Mouse (Mus musculus): ENCODE measurements around the gene Gast. TPM values are rescaled to one million over a fixed set of nuclear protein-coding genes. Genes with fewer than 3 reads are reported as not detected.
"Not testable (repeated sequence)": the region's sequence is repeated elsewhere in the genome, so short reads cannot be mapped to it uniquely, and the experiment has no call there.

Gene Gast
- polyA plus RNA-seq, 1 experiment from 2014 or later: 1.1 TPM

DNA sequence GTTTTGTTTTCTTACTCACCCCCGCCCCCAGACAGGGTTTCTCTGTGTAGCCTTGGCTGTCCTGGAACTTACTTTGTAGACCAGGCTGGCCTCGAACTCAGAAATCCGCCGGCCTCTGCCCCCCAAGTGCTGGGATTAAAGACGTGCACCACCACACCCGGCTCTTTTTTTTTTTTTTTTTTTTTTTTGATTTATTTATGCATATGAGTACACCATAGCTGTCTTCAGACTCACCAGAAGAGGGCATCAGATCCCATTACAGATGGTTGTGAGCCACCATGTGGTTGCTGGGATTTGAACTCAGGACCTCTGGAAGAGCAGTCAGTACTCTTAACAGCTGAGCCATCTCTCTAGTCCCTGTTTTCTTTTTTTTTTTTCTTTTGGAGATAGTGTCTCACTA lies 25.5 kb upstream of the Gast start:
- not testable (repeated sequence) for H3K4me2 ChIP-seq; H3K9ac ChIP-seq; H3K27me3 ChIP-seq; H3K27ac ChIP-seq; H3K4me1 ChIP-seq; H3K4me3 ChIP-seq (replicated peaks); H3K36me3 ChIP-seq (replicated peaks); H3K9me3 ChIP-seq; ATAC-seq (ENCODE audit: low FRiP score)
- 95% methylated on average over 6 of the region's 6 CpGs for WGBS

DNA sequence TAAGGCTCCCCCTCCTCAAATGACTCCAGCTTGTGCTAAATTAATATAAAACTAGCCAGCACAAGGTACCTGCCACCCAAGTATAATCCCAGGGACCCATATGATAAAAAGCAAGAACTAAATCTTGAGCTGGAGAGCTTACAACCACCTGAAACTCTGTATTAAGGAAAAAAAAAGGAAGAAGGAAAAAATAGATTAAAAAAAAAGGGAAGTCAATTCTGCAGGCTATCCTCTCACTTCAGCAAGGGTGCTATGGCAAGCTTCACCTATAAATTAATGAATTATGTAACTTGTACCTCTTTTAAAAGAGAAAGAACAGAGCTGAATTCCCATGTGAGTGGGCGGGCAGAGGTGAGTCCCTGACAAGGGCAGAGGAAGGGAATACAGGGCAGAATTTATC lies 22.6 kb upstream of the Gast start:
- Histone ChIP-seq H3K9me3 (no peaks in the 10 kb centered on the region), H3K4me3 (replicated peaks) (no peak overlapping the region), H3K36me3 (replicated peaks) (no peaks in the 10 kb centered on the region), H3K27ac (no peak overlapping the region), H3K9ac (no peak overlapping the region), H3K4me2 (no peak overlapping the region), H3K4me1 (no peaks in the 10 kb centered on the region; the same call in 1 of the 2 replicates), H3K27me3 (no peaks in the 10 kb centered on the region)
- WGBS: 67% methylated on average over 1 of the region's 1 CpGs
- no peak for ATAC-seq (ENCODE audit: low FRiP score)

DNA sequence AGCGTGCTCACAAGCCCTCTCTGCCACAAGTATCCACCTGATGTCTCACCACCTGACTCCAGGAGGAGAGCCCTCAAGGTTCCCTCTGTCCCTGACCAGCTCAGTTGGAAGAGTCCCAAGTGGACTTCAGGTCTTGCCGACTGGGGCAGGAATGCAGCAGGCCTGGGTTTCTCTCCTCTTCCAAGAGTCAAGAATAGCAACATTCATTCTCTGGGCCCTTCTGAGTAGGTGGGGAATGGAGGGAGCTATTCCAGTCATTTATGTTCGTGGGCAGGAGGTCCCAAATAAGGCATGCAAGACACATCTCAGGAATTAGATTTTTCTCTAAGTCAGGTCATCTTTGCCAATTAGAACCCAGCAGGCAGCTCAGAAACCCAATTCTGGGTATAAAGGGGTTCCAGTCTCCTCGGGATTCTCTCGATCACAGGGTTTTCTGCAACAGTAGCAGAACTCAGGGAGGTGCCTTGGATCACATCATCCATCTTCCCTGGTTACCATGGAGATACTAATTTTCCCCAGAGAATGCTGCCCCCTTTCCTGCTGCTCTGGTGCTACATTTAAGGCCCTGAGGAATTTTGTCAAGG lies 22.0 kb upstream of the Gast start:
- no peak overlapping the region for H3K27ac ChIP-seq
- no peak overlapping the region for H3K4me3 ChIP-seq (replicated peaks)
- no peak overlapping the region for H3K4me2 ChIP-seq
- H3K36me3 ChIP-seq (replicated peaks): no peaks in the 10 kb centered on the region
- no peaks in the 10 kb centered on the region; the same call in 1 of the 2 replicates for H3K4me1 ChIP-seq
- ATAC-seq (ENCODE audit: low FRiP score): no peak
- H3K9ac ChIP-seq: no peak overlapping the region
- no peaks in the 10 kb centered on the region for H3K9me3 ChIP-seq
- H3K27me3 ChIP-seq: no peaks in the 10 kb centered on the region
- WGBS: 31% methylated on average over 5 of the region's 5 CpGs

DNA sequence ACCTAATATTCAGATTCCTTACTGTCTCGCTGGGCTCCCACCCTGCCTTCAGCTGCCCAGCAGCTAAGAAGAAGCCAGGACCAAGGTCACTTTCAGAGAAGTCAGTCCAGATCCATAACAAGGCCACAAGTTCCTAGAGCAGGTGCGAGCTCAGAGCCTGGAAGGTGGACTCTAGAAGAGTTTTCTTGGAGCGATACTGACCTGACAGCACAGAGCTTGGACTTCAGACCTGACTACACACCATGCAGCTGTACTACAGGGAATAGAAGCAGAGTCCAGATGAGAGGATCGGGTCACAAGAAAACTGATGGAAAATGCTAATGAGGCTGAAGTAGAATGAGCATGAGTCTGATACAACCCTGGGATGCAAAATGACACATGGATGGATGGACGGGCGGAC lies 20.8 kb upstream of the Gast start:
- Histone ChIP-seq H3K27ac (no peak overlapping the region), H3K27me3 (no peaks in the 10 kb centered on the region), H3K9me3 (no peaks in the 10 kb centered on the region), H3K4me3 (replicated peaks) (no peak overlapping the region), H3K4me1 (no peaks in the 10 kb centered on the region; the same call in 1 of the 2 replicates), H3K9ac (no peak overlapping the region), H3K4me2 (no peak overlapping the region), H3K36me3 (replicated peaks) (no peaks in the 10 kb centered on the region)
- no peak for ATAC-seq (ENCODE audit: low FRiP score)
- WGBS: 92% methylated on average over 6 of the region's 6 CpGs

DNA sequence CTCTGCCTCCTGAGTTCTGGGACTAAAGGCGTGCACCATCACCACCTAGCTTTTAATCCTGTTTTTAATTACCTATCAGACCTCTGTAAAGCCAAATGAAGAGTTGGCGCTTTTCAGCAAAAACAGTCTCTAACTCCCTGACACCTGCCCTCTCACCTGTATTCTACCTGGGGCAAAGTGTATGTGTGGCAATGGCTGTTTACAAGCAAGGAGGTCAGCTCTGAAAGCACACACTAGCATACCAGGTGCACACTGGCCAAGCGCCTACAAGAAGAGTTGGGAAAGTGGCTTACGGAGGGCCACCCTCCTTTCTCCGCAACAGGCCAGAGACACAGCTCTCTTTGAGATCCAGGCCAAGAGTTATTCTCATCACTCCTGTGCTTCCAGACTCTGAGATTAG lies 18.8 kb upstream of the Gast start:
- Histone ChIP-seq H3K9me3 (no peaks in the 10 kb centered on the region), H3K4me2 (no peak overlapping the region), H3K4me1 (no peaks in the 10 kb centered on the region; the same call in 1 of the 2 replicates), H3K4me3 (replicated peaks) (no peak overlapping the region), H3K27ac (no peak overlapping the region), H3K9ac (no peak overlapping the region), H3K36me3 (replicated peaks) (no peaks in the 10 kb centered on the region), H3K27me3 (no peaks in the 10 kb centered on the region)
- WGBS: 95% methylated on average over 5 of the region's 5 CpGs
- ATAC-seq (ENCODE audit: low FRiP score): no peak

DNA sequence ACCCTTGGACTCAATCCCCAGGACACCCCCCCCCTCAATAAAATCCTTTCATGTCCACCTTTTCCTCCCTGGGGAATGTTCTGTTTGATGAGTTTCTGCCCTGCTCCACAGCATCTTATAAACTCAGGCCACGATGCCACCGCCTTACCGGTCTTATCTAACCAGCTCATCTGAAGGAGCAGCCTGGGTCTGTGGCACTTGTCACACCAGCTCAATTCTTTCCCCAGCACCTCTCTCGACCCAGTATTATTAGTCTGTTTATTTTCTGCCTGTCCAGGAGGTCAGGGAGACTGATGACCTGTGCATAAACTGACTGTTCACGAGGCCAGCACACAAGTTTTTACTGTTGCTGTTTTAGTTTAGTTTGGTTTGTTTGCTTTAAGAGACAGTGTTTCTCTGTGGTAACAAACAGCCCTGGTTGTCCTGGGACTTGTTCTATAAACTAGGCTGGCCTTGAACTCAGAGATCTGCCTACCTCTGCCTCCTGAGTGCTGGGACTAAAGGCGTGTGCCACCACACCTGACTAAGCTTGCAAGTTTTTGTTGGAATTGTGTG lies 16.3 kb upstream of the Gast start:
- Histone ChIP-seq H3K4me1 (peaks cover 11% of the 10 kb centered on the region), H3K4me2 (no peak overlapping the region), H3K9me3 (no peaks in the 10 kb centered on the region), H3K4me3 (replicated peaks) (no peak overlapping the region), H3K27ac (no peak overlapping the region), H3K27me3 (no peaks in the 10 kb centered on the region), H3K9ac (no peak overlapping the region), H3K36me3 (replicated peaks) (peaks cover 20% of the 10 kb centered on the region)
- 81% methylated on average over 6 of the region's 6 CpGs for WGBS
- ATAC-seq (ENCODE audit: low FRiP score): no peak

DNA sequence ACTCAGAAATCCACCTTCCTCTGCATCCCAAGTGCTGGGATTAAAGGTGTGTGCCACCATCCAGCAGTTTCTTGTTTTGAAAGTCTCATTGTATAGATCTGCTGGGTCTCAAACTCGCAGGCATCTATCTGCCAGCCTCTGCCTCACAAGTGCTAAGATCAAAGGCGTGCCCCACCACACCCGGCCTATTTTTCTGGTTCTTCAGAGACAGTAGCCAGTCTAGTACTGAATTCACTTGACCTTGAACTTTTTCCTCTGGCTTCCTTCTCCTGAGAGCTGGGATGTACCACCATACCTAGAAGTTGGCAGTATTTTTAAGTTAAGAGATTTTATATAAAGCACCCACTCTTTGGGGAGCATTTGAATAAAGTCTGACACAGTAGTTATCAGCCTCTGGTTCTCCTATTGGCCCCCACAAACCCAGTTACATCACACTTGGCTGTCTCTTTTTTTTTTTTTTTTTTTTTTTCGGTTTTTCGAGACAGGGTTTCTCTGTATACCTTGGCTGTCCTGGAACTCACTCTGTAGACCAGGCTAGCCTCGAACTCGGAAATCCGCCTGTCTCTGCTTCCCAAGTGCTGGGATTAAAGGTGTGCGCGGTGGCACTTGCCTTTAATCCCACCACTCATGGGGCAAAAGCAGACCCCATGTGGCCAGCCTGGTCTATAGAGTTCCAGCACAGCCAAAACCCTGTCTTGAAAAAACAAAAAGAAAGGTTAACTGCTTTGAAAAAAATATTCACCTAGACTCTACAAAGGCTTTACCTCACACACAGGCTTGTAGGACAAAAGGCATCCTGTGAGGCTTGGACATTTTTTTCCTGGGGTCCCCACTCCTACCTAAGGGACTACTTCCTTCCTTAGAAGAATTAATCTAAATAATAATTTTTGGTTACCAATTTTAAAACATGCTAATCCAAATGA lies 15.4 kb upstream of the Gast start:
- WGBS: 89% methylated on average over 10 of the region's 10 CpGs
- H3K4me3 ChIP-seq (replicated peaks): peak overlapping the region; percentile 84
- no peaks in the 10 kb centered on the region for H3K9me3 ChIP-seq
- peak overlapping the region; percentile 56 for H3K4me2 ChIP-seq
- peaks cover 20% of the 10 kb centered on the region for H3K36me3 ChIP-seq (replicated peaks)
- peak overlapping the region; percentile 73 for H3K27ac ChIP-seq
- H3K4me1 ChIP-seq: peaks cover 11% of the 10 kb centered on the region
- ATAC-seq (ENCODE audit: low FRiP score): peak; percentile 0; the same call in 1 of the 2 replicates
- H3K27me3 ChIP-seq: no peaks in the 10 kb centered on the region
- H3K9ac ChIP-seq: no peak overlapping the region

DNA sequence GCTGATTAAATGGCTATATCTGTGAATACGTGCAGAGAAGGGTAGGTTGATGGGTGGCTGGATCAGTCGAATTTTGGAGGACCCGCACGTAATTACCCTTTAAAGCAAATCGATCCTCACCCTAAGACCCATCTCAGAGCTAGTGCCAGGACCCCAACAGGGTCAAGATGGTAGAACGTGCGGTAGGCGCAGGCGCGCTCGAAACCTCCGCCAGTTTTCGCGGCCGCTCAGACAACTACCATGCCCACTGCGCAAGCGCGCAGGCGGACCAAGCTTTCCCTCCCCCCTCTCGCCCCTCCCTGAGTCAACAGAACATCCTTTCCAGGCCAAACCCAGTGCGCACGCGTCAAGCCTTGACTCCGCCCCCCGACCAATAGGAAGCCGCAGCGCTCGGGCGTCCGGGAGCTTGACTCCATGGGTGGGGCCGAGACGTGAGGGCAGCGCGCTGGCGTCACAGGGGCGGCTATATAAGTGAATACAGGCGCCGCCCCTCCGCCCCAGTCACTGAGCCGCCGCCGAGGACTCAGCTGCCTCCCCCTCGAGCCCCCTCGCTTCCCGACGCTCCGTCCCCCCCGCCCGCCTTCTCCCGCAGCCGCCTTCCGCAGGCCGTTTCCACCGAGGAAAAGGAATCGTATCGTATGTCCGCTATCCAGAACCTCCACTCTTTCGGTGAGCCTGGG lies 14.6 kb upstream of the Gast start, which contains the start of gene Eif1:
Eif1 (plus strand) TSS at position 394 of the 680 bp plus-strand sequence.
- ATAC-seq (ENCODE audit: low FRiP score): peak; percentile 93
- Histone ChIP-seq H3K36me3 (replicated peaks) (peaks cover 20% of the 10 kb centered on the region), H3K27me3 (no peaks in the 10 kb centered on the region), H3K4me1 (peaks cover 11% of the 10 kb centered on the region), H3K9me3 (no peaks in the 10 kb centered on the region), H3K9ac (peak within 1 kb of the TSS; percentile 97), H3K27ac (peak within 1 kb of the TSS; percentile 98), H3K4me3 (replicated peaks) (peak within 1 kb of the TSS; percentile 84), H3K4me2 (peak within 1 kb of the TSS; percentile 80)
- 1% methylated on average over 57 of the region's 58 CpGs for WGBS

DNA sequence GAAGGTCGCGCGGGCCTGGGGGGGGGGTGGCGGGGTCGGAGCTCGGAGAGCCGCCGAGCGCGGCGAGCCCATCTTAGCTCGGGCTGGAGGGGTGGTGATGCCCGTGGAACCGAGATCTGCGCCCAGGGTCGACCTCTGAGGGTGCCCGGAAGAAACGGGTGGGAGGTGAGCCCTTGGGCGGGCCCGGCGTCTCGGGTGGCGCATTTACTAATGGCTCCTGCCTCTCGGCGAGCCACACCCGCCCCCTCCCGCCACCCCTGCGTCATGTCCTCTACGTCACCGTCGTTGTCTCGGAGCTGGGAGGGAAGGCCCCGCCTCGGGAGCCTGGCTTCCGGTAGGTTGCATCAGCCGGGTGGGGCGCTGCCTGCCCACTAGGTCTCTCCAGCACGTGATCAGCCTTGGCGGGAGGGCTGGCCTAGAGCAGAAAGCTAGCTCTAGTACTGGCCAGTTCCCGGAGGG lies 14.0 kb upstream of the Gast start:
- WGBS: under 1% methylated on average over 40 of the region's 40 CpGs
- ATAC-seq (ENCODE audit: low FRiP score): peak; percentile 85
- no peaks in the 10 kb centered on the region for H3K9me3 ChIP-seq

DNA sequence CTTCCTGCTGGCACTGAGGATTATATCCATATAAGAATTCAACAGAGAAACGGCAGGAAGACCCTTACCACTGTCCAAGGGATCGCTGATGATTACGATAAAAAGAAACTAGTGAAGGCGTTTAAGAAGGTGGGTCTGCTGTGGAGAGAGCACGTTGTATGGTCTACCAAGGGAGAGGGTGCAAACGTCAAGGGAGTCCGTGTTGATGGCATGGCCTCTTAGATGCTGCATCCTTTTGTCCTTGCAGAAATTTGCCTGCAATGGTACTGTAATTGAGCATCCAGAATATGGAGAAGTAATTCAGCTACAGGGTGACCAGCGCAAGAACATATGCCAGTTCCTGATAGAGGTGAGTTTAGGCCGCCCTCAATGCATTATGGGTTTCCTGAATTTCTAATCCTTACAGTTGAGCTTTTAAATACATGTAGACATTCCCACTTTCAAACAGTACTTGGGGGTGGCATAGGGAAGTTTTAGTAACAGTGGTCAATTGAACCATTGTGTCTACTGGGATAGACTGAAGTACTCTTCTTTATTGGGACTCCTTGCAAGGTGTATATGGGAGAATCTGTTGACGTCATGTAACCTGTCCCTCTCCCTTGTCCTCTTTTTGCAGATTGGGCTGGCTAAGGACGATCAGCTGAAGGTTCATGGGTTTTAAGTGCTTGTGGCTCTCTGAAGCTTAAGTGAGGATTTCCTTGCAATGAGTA lies 13.4 kb upstream of the Gast start:
- Histone ChIP-seq H3K36me3 (replicated peaks) (peaks cover 20% of the 10 kb centered on the region), H3K4me1 (peaks cover 11% of the 10 kb centered on the region), H3K4me2 (peak overlapping the region; percentile 80), H3K4me3 (replicated peaks) (peak overlapping the region; percentile 84), H3K9ac (peak overlapping the region; percentile 97), H3K27ac (peak overlapping the region; percentile 98)
- not testable (repeated sequence) for H3K27me3 ChIP-seq; ATAC-seq (ENCODE audit: low FRiP score); H3K9me3 ChIP-seq
- WGBS: 16% methylated on average over 11 of the region's 11 CpGs

More for the DNA sequence above, 14.0 kb upstream of the Gast start:
- H3K36me3 ChIP-seq (replicated peaks): peaks cover 20% of the 10 kb centered on the region
- peak overlapping the region; percentile 84 for H3K4me3 ChIP-seq (replicated peaks)
- H3K27ac ChIP-seq: peak overlapping the region; percentile 98
- peak overlapping the region; percentile 80 for H3K4me2 ChIP-seq
- H3K27me3 ChIP-seq: no peaks in the 10 kb centered on the region
- peaks cover 11% of the 10 kb centered on the region for H3K4me1 ChIP-seq
- H3K9ac ChIP-seq: peak overlapping the region; percentile 97

DNA sequence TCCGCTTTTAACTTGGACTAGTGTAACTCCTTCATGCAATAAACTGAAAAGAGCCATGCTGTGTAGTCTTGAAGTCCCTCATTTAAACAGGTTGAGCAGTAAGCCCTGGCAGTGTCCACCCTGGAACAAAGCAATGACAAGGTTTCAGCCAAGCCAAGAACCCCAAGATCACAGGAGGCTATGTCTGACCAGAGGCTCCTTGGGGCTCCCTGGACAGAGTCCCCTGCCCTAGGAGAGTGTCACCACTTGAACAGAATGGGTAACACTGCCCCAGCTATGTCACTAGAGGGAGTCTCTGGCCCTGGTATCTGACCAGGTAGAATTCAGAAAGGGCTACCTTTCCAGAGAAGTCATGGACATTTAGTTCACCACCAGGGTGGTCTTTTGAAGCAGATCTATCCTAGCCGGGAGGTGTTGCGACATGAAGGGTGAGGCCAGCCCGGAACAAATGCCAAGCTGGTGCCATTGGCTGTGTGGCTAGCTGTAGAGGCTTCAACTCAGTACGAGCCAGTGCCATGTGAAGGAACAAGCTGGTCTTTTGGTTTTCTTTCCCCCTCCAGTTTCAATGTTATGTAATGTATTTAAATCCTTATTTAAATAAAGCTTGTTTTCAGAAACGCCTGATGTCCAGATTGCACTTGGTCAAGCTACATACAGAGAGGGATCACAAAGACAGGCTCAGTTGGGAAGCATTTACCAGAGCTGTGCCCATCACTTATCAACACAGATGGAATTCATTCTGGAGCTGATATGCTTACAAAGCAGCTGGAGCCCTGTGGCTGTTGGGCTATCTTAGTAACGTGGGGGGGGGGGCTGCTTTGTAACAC lies 12.5 kb upstream of the Gast start:
- H3K9ac ChIP-seq; H3K9me3 ChIP-seq; ATAC-seq (ENCODE audit: low FRiP score); H3K27me3 ChIP-seq; H3K27ac ChIP-seq: not testable (repeated sequence)
- Histone ChIP-seq H3K4me1 (peaks cover 11% of the 10 kb centered on the region), H3K36me3 (replicated peaks) (peaks cover 20% of the 10 kb centered on the region), H3K4me2 (peak overlapping the region; percentile 22; the same call in 1 of the 2 replicates), H3K4me3 (replicated peaks) (0 out of 2 replicates have a peak overlapping the region, but pooled peaks have one; percentile 1)
- 82% methylated on average over 7 of the region's 7 CpGs for WGBS

Measured in forebrain, embryonic 12.5 days (tissue).